In genomic region chr11:21371122-21371806, GRCm38 (mm10) we compare ENCODE assay signal across 8 mouse cellular contexts. TPM values are rescaled to one million over a fixed set of nuclear protein-coding genes. Genes with fewer than 3 reads are reported as not detected.
DNase-seq lines count a peak whose midpoint lies in the region; ATAC-seq and TF ChIP-seq lines count a peak whose summit lies in the region.

Gene Ugp2 (minus strand): TSS chr11:21371201.

- ATAC-seq in embryonic facial prominence, embryonic 13.5 days (ENCODE audit: insufficient number of reproducible peaks, insufficient read depth, low FRiP score, low TSS enrichment, low read depth), result peak; percentile 93
- peak; percentile 94 for ATAC-seq in limb, embryonic 13.5 days (ENCODE audit: low FRiP score, low read depth)
- peak; percentile 99 for ATAC-seq in midbrain, embryonic 16.5 days

- H3K27me3 ChIP-seq in embryonic facial prominence, embryonic 13.5 days, result no peaks in the 10 kb centered on the region
- H3K27me3 ChIP-seq in heart, adult 2 months (ENCODE audit: control insufficient read depth, insufficient read depth, low read length), result no peaks in the 10 kb centered on the region
- H3K27me3 ChIP-seq in limb, embryonic 13.5 days, result no peaks in the 10 kb centered on the region
- no peaks in the 10 kb centered on the region for H3K27me3 ChIP-seq in midbrain, embryonic 16.5 days (ENCODE audit: control insufficient read depth, insufficient read depth, low read depth, low read length)

- peak; percentile 75 for TF ChIP-seq POLR2A in heart, adult 2 months (IDR thresholded peaks at IDR 0.05; ENCODE audit: insufficient read depth, low read depth, low read length)

- peak; percentile 13; the same call in 1 of the 2 replicates for TF ChIP-seq EP300 in heart, adult 2 months (IDR thresholded peaks at IDR 0.05; ENCODE audit: insufficient read depth, low read depth, low read length)

- peak within 1 kb of the TSS; percentile 68 for H3K4me2 ChIP-seq in embryonic facial prominence, embryonic 13.5 days
- peak within 1 kb of the TSS; percentile 71 for H3K4me2 ChIP-seq in limb, embryonic 13.5 days (replicated peaks)
- H3K4me2 ChIP-seq in midbrain, embryonic 16.5 days (ENCODE audit: low read length), result peak within 1 kb of the TSS; percentile 73

- peak within 1 kb of the TSS; percentile 85 for H3K9ac ChIP-seq in embryonic facial prominence, embryonic 13.5 days
- peak within 1 kb of the TSS; percentile 85 for H3K9ac ChIP-seq in heart, adult 2 months (ENCODE audit: low read depth, low read length)
- H3K9ac ChIP-seq in limb, embryonic 13.5 days, result peak within 1 kb of the TSS; percentile 82
- H3K9ac ChIP-seq in midbrain, embryonic 16.5 days (ENCODE audit: low read depth, low read length), result peak within 1 kb of the TSS; percentile 87

- peaks cover 4% of the 10 kb centered on the region; the same call in 1 of the 2 replicates for H3K79me2 ChIP-seq in heart, adult 2 months (replicated peaks; ENCODE audit: control insufficient read depth, insufficient read depth, low read length)

- no peaks in the 10 kb centered on the region for H3K9me3 ChIP-seq in embryonic facial prominence, embryonic 13.5 days
- no peaks in the 10 kb centered on the region for H3K9me3 ChIP-seq in limb, embryonic 13.5 days
- H3K9me3 ChIP-seq in midbrain, embryonic 16.5 days (replicated peaks; ENCODE audit: control insufficient read depth, low read length, poor library complexity, severe bottlenecking), result no peaks in the 10 kb centered on the region

- intact Hi-C loops in heart, adult 2 months (cut with DNase I), result loop anchor here (2.0 to 5.0 kb wide), 2 partner anchors 28 to 134 kb away; partner anchors contain the start of gene Vps54

- WGBS in embryonic facial prominence, embryonic 13.5 days, result 5% methylated on average over 38 of the region's 38 CpGs
- WGBS in heart, adult 2 months, result 6% methylated on average over 38 of the region's 38 CpGs
- 5% methylated on average over 37 of the region's 38 CpGs for WGBS in limb, embryonic 13.5 days
- 5% methylated on average over 38 of the region's 38 CpGs for WGBS in midbrain, embryonic 16.5 days

- H3K36me3 ChIP-seq in embryonic facial prominence, embryonic 13.5 days, result no peaks in the 10 kb centered on the region
- peaks cover 15% of the 10 kb centered on the region for H3K36me3 ChIP-seq in heart, adult 2 months (ENCODE audit: control insufficient read depth, insufficient read depth, low read length)
- H3K36me3 ChIP-seq in limb, embryonic 13.5 days, result no peaks in the 10 kb centered on the region
- no peaks in the 10 kb centered on the region for H3K36me3 ChIP-seq in midbrain, embryonic 16.5 days (ENCODE audit: control insufficient read depth, insufficient read depth, low read length)

- peak; percentile 95 for DNase-seq in 3134 (ENCODE audit: extremely low read depth, insufficient read length, low spot score)
- peak; percentile 100 for DNase-seq in adrenal gland, postnatal 14 days
- DNase-seq in heart, adult 2 months, result peak; percentile 97 to 98
- peak; percentile 96 to 97 for DNase-seq in kidney, adult 8-10 months
- peak; percentile 95 for DNase-seq in spleen, postnatal 36 days (ENCODE audit: low spot score in 2 of 2)

- peak within 1 kb of the TSS; percentile 89 for H3K27ac ChIP-seq in embryonic facial prominence, embryonic 13.5 days
- peak within 1 kb of the TSS; percentile 99 for H3K27ac ChIP-seq in heart, adult 2 months
- H3K27ac ChIP-seq in limb, embryonic 13.5 days, result peak within 1 kb of the TSS; percentile 94
- peak within 1 kb of the TSS; percentile 8 for H3K27ac ChIP-seq in midbrain, embryonic 16.5 days (ENCODE audit: low read length)

- peaks cover 20% of the 10 kb centered on the region for H3K4me1 ChIP-seq in embryonic facial prominence, embryonic 13.5 days
- peaks cover 8% of the 10 kb centered on the region for H3K4me1 ChIP-seq in heart, adult 2 months (ENCODE audit: control insufficient read depth, insufficient read depth, low read length)
- H3K4me1 ChIP-seq in limb, embryonic 13.5 days, result peaks cover 33% of the 10 kb centered on the region
- H3K4me1 ChIP-seq in midbrain, embryonic 16.5 days (ENCODE audit: control insufficient read depth, insufficient read depth, low read length), result peaks cover 14% of the 10 kb centered on the region

- no peak for TF ChIP-seq CTCF in heart, adult 2 months (IDR thresholded peaks at IDR 0.05)

- peak within 1 kb of the TSS; percentile 80 for H3K4me3 ChIP-seq in embryonic facial prominence, embryonic 13.5 days
- peak within 1 kb of the TSS; percentile 97 for H3K4me3 ChIP-seq in heart, adult 2 months
- H3K4me3 ChIP-seq in limb, embryonic 13.5 days, result peak within 1 kb of the TSS; percentile 74
- peak within 1 kb of the TSS; percentile 81 for H3K4me3 ChIP-seq in midbrain, embryonic 16.5 days (ENCODE audit: low read depth, low read length)

RNA-seq across cellular contexts. Expression of gene Ugp2, which starts in this region (rescaled TPM):
- 71.8 and 91.9 TPM in 2 replicates for total RNA-seq in adrenal gland, postnatal 14 days (2021)
- polyA plus RNA-seq in embryonic facial prominence, embryonic 13.5 days (2015; fragmentation: Nextera tagmentation; extraction: Ambion mirVana), result 73.2 and 79.4 TPM in 2 replicates
- 100 to 1,000 TPM; 214 to 235 TPM for total RNA-seq in heart, adult 2 months (2021)
- polyA plus RNA-seq in heart, adult 2 months (2012; rRNA removed), result 34.0 and 74.8 TPM in 2 replicates
- polyA plus RNA-seq in limb, embryonic 13.5 days (2015; fragmentation: Nextera tagmentation; extraction: Ambion mirVana), result 101 and 109 TPM in 2 replicates
- polyA plus RNA-seq in midbrain, embryonic 16.5 days (2015; fragmentation: Nextera tagmentation; extraction: Ambion mirVana), result 66.4 and 71.9 TPM in 2 replicates

Comparison
In these comparisons a context has a peak if more than half of its experiments do, and no peak if none do; other contexts are left out.
1. Peak in every context shown above with its lines: DNase-seq, ATAC-seq, H3K4me3 ChIP-seq and H3K27ac ChIP-seq.
2. H3K27ac ChIP-seq: peak in every context shown above with its lines; median percentile 99 in heart, adult 2 months; 94 in limb, embryonic 13.5 days; 89 in embryonic facial prominence, embryonic 13.5 days; 8 in midbrain, embryonic 16.5 days.